Comparison of ENCODE assay signal across 8 mouse cellular contexts in the genomic region with DNA sequence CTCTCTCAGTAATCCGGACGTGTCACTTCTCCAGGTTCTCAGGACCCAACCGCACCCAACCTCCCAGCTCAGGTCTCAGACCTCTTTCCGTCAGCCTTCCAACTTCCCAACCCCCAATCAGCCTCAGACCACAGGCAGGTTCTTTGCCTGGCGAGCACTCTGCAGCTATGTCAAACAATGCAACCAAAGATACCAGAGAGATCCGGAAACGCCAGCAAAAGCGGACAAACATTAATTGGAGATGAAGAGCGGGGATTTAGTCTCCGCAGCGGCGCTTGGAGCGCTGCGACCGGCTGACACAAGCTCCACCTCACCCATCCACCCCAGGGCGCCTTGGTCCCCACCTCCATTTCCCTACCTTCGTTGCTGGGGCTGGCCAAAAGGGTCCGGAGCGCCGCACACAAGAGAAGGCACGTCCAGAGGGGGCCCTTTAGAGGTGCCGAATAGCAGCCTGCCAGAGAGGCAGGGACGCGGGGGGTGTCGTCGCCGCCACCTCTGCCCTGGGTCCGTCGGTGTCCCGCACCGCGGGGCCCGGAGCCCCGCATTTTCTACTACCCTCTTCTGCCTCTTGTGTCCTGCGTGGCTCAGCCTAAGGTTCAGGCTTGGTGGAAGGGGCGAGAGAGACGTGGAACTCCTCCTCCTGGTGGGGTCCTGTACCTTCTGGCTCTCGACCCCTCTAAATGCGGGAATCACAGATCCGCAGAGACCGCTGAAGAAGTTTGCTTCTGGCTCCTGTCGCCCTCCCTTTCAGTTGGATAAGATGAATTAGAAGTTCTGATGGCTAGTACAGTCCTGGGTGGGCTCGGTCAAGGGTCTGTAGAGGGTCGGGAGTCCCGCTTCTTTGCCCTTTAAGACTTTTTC. TPM values are rescaled to one million over a fixed set of nuclear protein-coding genes. Genes with fewer than 3 reads are reported as not detected.
A peak's percentile ranks its signal among the peaks of the same experiment; 100 is the strongest.
DNase-seq lines count a peak whose midpoint lies in the region; ATAC-seq and TF ChIP-seq lines count a peak whose summit lies in the region.
"Had no signal": no experiment of that assay in that cellular context is flagged by ENCODE, and none has a peak within 500 bp of the region (broad histone marks: within the 10 kb centered on the region; RNA-seq: fewer than 3 reads in every experiment).

No protein-coding gene starts in this region.

- H3K36me3 ChIP-seq in lung, embryonic 14.5 days (ENCODE audit: insufficient read depth) = no peaks in the 10 kb centered on the region
- H3K36me3 ChIP-seq in embryonic facial prominence, embryonic 10.5 days (replicated peaks) = no peaks in the 10 kb centered on the region
- no peaks in the 10 kb centered on the region for H3K36me3 ChIP-seq in hindbrain, embryonic 10.5 days
- H3K36me3 ChIP-seq in limb, embryonic 14.5 days (ENCODE audit: control insufficient read depth, insufficient read depth, low read length) = no peaks in the 10 kb centered on the region

- H3K4me2 ChIP-seq in lung, embryonic 14.5 days = peak overlapping the region; percentile 77
- H3K4me2 ChIP-seq in limb, embryonic 14.5 days (replicated peaks; ENCODE audit: low read depth, low read length, severe bottlenecking) = peak overlapping the region; percentile 88

- no peak for TF ChIP-seq CTCF in lung, embryonic 14.5 days (IDR thresholded peaks at IDR 0.05; ENCODE audit: low read depth)

- peaks cover 15% of the 10 kb centered on the region; the same call in 1 of the 2 replicates for H3K27me3 ChIP-seq in lung, embryonic 14.5 days (ENCODE audit: insufficient read depth, low read length)
- peaks cover 46% of the 10 kb centered on the region for H3K27me3 ChIP-seq in embryonic facial prominence, embryonic 10.5 days (replicated peaks; ENCODE audit: low read depth, poor library complexity, severe bottlenecking)
- H3K27me3 ChIP-seq in hindbrain, embryonic 10.5 days (ENCODE audit: insufficient read depth, poor library complexity, severe bottlenecking) = peaks cover 44% of the 10 kb centered on the region
- H3K27me3 ChIP-seq in limb, embryonic 14.5 days (ENCODE audit: control insufficient read depth, insufficient read depth, low read length) = peaks cover 7% of the 10 kb centered on the region; the same call in 1 of the 2 replicates

- ATAC-seq in lung, embryonic 14.5 days (ENCODE audit: insufficient read depth) = peak; percentile 21; the same call in 1 of the 2 replicates
- ATAC-seq in limb, embryonic 14.5 days (ENCODE audit: low FRiP score, low read depth) = no peak

- WGBS in lung, embryonic 14.5 days = under 1% methylated on average over 45 of the region's 45 CpGs
- WGBS in embryonic facial prominence, embryonic 10.5 days = under 1% methylated on average over 45 of the region's 45 CpGs
- WGBS in hindbrain, embryonic 10.5 days = under 1% methylated on average over 45 of the region's 45 CpGs
- under 1% methylated on average over 39 of the region's 45 CpGs for WGBS in limb, embryonic 14.5 days

- H3K4me3 ChIP-seq in lung, embryonic 14.5 days (ENCODE audit: low read depth, low read length) = peak overlapping the region; percentile 52
- peak overlapping the region; percentile 72 for H3K4me3 ChIP-seq in embryonic facial prominence, embryonic 10.5 days
- H3K4me3 ChIP-seq in hindbrain, embryonic 10.5 days = peak overlapping the region; percentile 78
- peak overlapping the region; percentile 54 for H3K4me3 ChIP-seq in limb, embryonic 14.5 days (replicated peaks; ENCODE audit: low read length)
- H3K4me3 ChIP-seq: erythroblast, embryonic 14.5 days had no signal

- peak; percentile 52 for DNase-seq in lung, embryonic 14.5 days
- DNase-seq in lung, postnatal 25 days (ENCODE audit: low spot score) = no peak
- DNase-seq in embryonic facial prominence, embryonic 10.5 days (ENCODE audit: low spot score) = peak; percentile 51
- peak; percentile 50 for DNase-seq in hindbrain, embryonic 10.5 days (ENCODE audit: low spot score)
- no peak for DNase-seq in limb, embryonic 14.5 days (ENCODE audit: low spot score)
- DNase-seq in right cerebral cortex, adult 2 months (ENCODE audit: low spot score in 2 of 2) = peak; percentile 43 to 55
- no peak for DNase-seq in thymus, postnatal 25 days

- no peaks in the 10 kb centered on the region for H3K4me1 ChIP-seq in lung, embryonic 14.5 days (ENCODE audit: insufficient read depth)
- H3K4me1 ChIP-seq in embryonic facial prominence, embryonic 10.5 days = peaks cover 19% of the 10 kb centered on the region
- peaks cover 27% of the 10 kb centered on the region for H3K4me1 ChIP-seq in hindbrain, embryonic 10.5 days (replicated peaks)
- 0 out of 2 replicates have a peak, but pooled peaks cover 3% of the 10 kb centered on the region for H3K4me1 ChIP-seq in limb, embryonic 14.5 days (ENCODE audit: control insufficient read depth, insufficient read depth, low read length)

- H3K9me3 ChIP-seq in lung, embryonic 14.5 days (ENCODE audit: low read depth, low read length) = no peaks in the 10 kb centered on the region
- H3K9me3 ChIP-seq in embryonic facial prominence, embryonic 10.5 days = no peaks in the 10 kb centered on the region
- no peaks in the 10 kb centered on the region for H3K9me3 ChIP-seq in hindbrain, embryonic 10.5 days
- no peaks in the 10 kb centered on the region for H3K9me3 ChIP-seq in limb, embryonic 14.5 days (ENCODE audit: control insufficient read depth, low read length)

- H3K27ac ChIP-seq in lung, embryonic 14.5 days (ENCODE audit: low read depth) = no peak overlapping the region
- peak overlapping the region; percentile 67 for H3K27ac ChIP-seq in embryonic facial prominence, embryonic 10.5 days (replicated peaks)
- peak overlapping the region; percentile 88 for H3K27ac ChIP-seq in hindbrain, embryonic 10.5 days
- H3K27ac ChIP-seq in limb, embryonic 14.5 days (replicated peaks; ENCODE audit: low read depth, low read length) = no peak overlapping the region

- H3K9ac ChIP-seq in lung, embryonic 14.5 days = peak overlapping the region; percentile 60
- H3K9ac ChIP-seq in limb, embryonic 14.5 days (ENCODE audit: low read depth, low read length, severe bottlenecking) = peak overlapping the region; percentile 57

- no peak for TF ChIP-seq POLR2A in limb, embryonic 14.5 days (IDR thresholded peaks at IDR 0.05; ENCODE audit: borderline replicate concordance, extremely low read depth, insufficient read depth, insufficient read length)

RNA-seq across cellular contexts. Expression of a gene that starts 1.0 kb away (rescaled TPM):
- polyA plus RNA-seq in lung, embryonic 14.5 days (2014; fragmentation: Nextera tagmentation; extraction: Ambion mirVana) = 8.0 and 10.3 TPM in 2 replicates
- 4.3 TPM in 2 replicates for polyA plus RNA-seq in embryonic facial prominence, embryonic 10.5 days (2016; fragmentation: Nextera tagmentation; extraction: Ambion mirVana)
- polyA plus RNA-seq in hindbrain, embryonic 10.5 days (2016; fragmentation: Nextera tagmentation; extraction: Ambion mirVana) = 10.2 and 17.1 TPM in 2 replicates
- polyA plus RNA-seq in limb, embryonic 14.5 days (2012; rRNA removed) = 4.0 and 4.8 TPM in 2 replicates
- polyA plus RNA-seq in limb, embryonic 14.5 days (2014; fragmentation: Nextera tagmentation; extraction: Ambion mirVana) = 6.2 and 6.9 TPM in 2 replicates
- polyA plus RNA-seq: erythroblast, embryonic 14.5 days had no signal

Comparison
In these comparisons a context has a peak if more than half of its experiments do, and no peak if none do; other contexts are left out.
1. DNase-seq: peak in lung, embryonic 14.5 days (single experiment), embryonic facial prominence, embryonic 10.5 days (single experiment), hindbrain, embryonic 10.5 days (single experiment) and right cerebral cortex, adult 2 months (2 of 2); none in lung, postnatal 25 days (single experiment), limb, embryonic 14.5 days (single experiment) and thymus, postnatal 25 days (single experiment).
2. H3K27ac ChIP-seq: peak in embryonic facial prominence, embryonic 10.5 days (single experiment) and hindbrain, embryonic 10.5 days (single experiment); none in lung, embryonic 14.5 days (single experiment) and limb, embryonic 14.5 days (single experiment).
3. Peak in every context shown above with its lines, with median percentiles within 50 percentile points of each other: H3K4me3 ChIP-seq.